Mouse (Mus musculus) limb, embryonic 14.5 days (tissue): ENCODE data around the gene Nhej1. TPM values are rescaled to one million over a fixed set of nuclear protein-coding genes. Genes with fewer than 3 reads are reported as not detected.
A peak's percentile ranks its signal among the peaks of the same experiment; 100 is the strongest.

Experiments used
- ATAC-seq: fragments of 200-750 bp; cut with Nextera tagmentation; 2 replicates; pipeline ENCODE4 v1.8.0; 2017; ENCODE audit warnings: low read depth, moderate number of reproducible peaks, moderate TSS enrichment; ENCODE audit not compliant: low FRiP score
- DNase-seq: peaks from one replicate; pipeline ENCODE4 v3.0.0-alpha.2; 2015; ENCODE audit warnings: low spot score
- H3K27ac ChIP-seq: fragments of 300-500 bp; sonication (generic); replicated peaks from 2 replicates; pipeline ENCODE4 v1.5.1; 2014; ENCODE audit warnings: low read depth, mild to moderate bottlenecking, low read length, moderate library complexity, mixed read lengths
- H3K27me3 ChIP-seq: fragments of 300-500 bp; sonication (generic); 2 replicates; pipeline ENCODE4 v1.6.1; 2014; ENCODE audit warnings: low read length, mixed read lengths; ENCODE audit not compliant: control insufficient read depth, insufficient read depth
- H3K36me3 ChIP-seq: fragments of 300-500 bp; sonication (generic); 2 replicates; pipeline ENCODE4 v1.6.1; 2014; ENCODE audit warnings: mild to moderate bottlenecking, low read length, moderate library complexity, mixed read lengths; ENCODE audit not compliant: control insufficient read depth, insufficient read depth
- H3K4me1 ChIP-seq: fragments of 300-500 bp; sonication (generic); 2 replicates; pipeline ENCODE4 v1.6.1; 2014; ENCODE audit warnings: antibody characterized with exemption, low read length, mixed read lengths; ENCODE audit not compliant: control insufficient read depth, insufficient read depth
- H3K4me2 ChIP-seq: fragments of 300-500 bp; sonication (generic); replicated peaks from 2 replicates; pipeline ENCODE4 v1.6.1; 2014; ENCODE audit warnings: low read depth, mild to moderate bottlenecking, low read length, moderate library complexity; ENCODE audit not compliant: severe bottlenecking
- H3K4me3 ChIP-seq: fragments of 300-500 bp; sonication (generic); replicated peaks from 2 replicates; pipeline ENCODE4 v1.5.1; 2014; ENCODE audit warnings: low read length
- H3K9ac ChIP-seq: fragments of 300-500 bp; sonication (generic); 2 replicates; pipeline ENCODE4 v1.6.1; 2014; ENCODE audit warnings: mild to moderate bottlenecking, low read depth, low read length, moderate library complexity; ENCODE audit not compliant: severe bottlenecking
- H3K9me3 ChIP-seq: fragments of 300-500 bp; sonication (generic); 2 replicates; pipeline ENCODE4 v1.6.1; 2016; ENCODE audit warnings: low read length; ENCODE audit not compliant: control insufficient read depth
- POLR2A ChIP-seq: fragments of 200-500 bp; IDR thresholded peaks from 2 replicates; pipeline ENCODE4 v1.8.0; 2012; ENCODE audit warnings: inconsistent platforms, mild to moderate bottlenecking, moderate library complexity, borderline replicate concordance; ENCODE audit not compliant: insufficient read depth, insufficient read length; ENCODE audit errors: extremely low read depth
- WGBS: fragments of 180-500 bp; shearing (Covaris S2); extraction: QIAGEN DNeasy Blood & Tissue Kit; methylation state at CpG from one replicate; pipeline ENCODE4 v1.1.7; 2014; 5-methylcytosine and 5-hydroxymethylcytosine counted together
- polyA plus RNA-seq, 2 experiments: library from polyadenylated mRNA; depleted of rRNA in 1 of 2; stranded (reverse) in 1 of 2; unstranded in 1 of 2; fragments of >200 nt; fragmentation: Nextera tagmentation in 1 of 2; extraction: Ambion mirVana in 1 of 2; gene quantifications; 2 replicates each; pipeline versions ENCODE4 v1.2.1 to v1.2.3; 2012 to 2014

Gene Nhej1
- polyA plus RNA-seq, 2 experiments: 4.8 to 7.8 TPM

DNA sequence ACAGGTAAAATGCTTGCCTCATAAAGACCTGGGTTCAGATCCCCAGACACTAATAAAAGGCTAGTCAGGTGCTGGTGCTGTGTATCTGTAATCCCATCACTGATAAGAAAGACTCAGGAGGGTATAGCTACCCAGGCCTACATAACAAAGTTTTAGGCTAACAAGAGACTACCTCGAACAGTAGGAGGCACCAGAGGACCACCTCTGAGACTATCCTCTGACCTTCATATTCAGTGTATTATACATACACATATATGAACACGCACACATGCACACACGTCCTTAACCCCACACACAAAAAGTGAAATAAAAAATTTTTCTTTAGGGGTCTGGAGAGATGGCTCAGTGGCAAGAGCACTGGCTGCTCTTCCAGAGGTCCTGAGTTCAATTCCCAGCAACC is 2.8 kb downstream of the Nhej1 start:
- no peak overlapping the region for H3K4me2 ChIP-seq
- H3K4me1 ChIP-seq: 0 out of 2 replicates have a peak, but pooled peaks cover 5% of the 10 kb centered on the region
- H3K27me3 ChIP-seq: no peaks in the 10 kb centered on the region
- ATAC-seq (no peak), DNase-seq (no peak)
- H3K9ac ChIP-seq: no peak overlapping the region
- H3K36me3 ChIP-seq: no peaks in the 10 kb centered on the region
- H3K9me3 ChIP-seq: no peaks in the 10 kb centered on the region
- WGBS: 79% methylated on average over 3 of the region's 3 CpGs
- H3K4me3 ChIP-seq: no peak overlapping the region
- TF ChIP-seq POLR2A: no peak
- no peak overlapping the region for H3K27ac ChIP-seq

- Histone ChIP-seq H3K4me1 (no peaks in the 10 kb centered on the region), H3K27me3 (no peaks in the 10 kb centered on the region), H3K27ac (no peak overlapping the region), H3K9ac (no peak overlapping the region), H3K4me3 (no peak overlapping the region), H3K4me2 (no peak overlapping the region), H3K36me3 (no peaks in the 10 kb centered on the region), H3K9me3 (no peaks in the 10 kb centered on the region)
- DNase-seq: peak; percentile 44
- no peak for TF ChIP-seq POLR2A
- 29% methylated on average over 4 of the region's 4 CpGs for WGBS
- ATAC-seq: no peak
These were observed 72.9 kb downstream of the Nhej1 start for GRCm38 (mm10) chr1:75052091-75052490.

- ATAC-seq (no peak), DNase-seq (no peak)
- no peaks in the 10 kb centered on the region for H3K9me3 ChIP-seq
- no peaks in the 10 kb centered on the region for H3K4me1 ChIP-seq
- no peak for TF ChIP-seq POLR2A
- H3K4me2 ChIP-seq: no peak overlapping the region
- H3K4me3 ChIP-seq: no peak overlapping the region
- WGBS: 76% methylated on average over 7 of the region's 7 CpGs
- no peaks in the 10 kb centered on the region for H3K36me3 ChIP-seq
- no peak overlapping the region for H3K27ac ChIP-seq
- no peaks in the 10 kb centered on the region for H3K27me3 ChIP-seq
- H3K9ac ChIP-seq: no peak overlapping the region
These were observed 73.6 kb downstream of the Nhej1 start for GRCm38 (mm10) chr1:75051428-75051827.

DNA sequence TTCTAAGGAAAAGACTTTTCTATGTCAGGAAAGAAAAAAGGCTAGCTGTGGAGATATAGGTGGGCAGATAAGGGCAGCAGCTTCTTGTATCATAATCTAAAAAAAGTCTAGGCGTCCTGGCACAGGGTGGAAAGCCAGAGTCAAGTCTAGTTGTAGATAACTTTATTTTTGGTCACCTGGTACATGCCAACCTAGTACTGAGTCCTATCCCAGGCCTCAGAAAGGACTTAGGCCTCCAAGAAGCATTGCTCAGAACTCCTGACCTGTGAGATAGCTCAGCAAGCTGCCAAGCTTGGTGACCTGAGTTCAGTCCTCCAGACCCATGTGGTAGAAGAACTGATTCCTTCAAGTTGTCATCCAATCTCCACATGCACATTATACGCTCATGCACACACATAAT is 76.4 kb downstream of the Nhej1 start:
- no peak for ATAC-seq
- Histone ChIP-seq H3K36me3 (no peaks in the 10 kb centered on the region), H3K27ac (no peak overlapping the region), H3K4me1 (no peaks in the 10 kb centered on the region), H3K9ac (no peak overlapping the region), H3K4me2 (no peak overlapping the region), H3K4me3 (no peak overlapping the region), H3K9me3 (no peaks in the 10 kb centered on the region), H3K27me3 (no peaks in the 10 kb centered on the region)
- WGBS: 80% methylated on average over 2 of the region's 2 CpGs
- no peak for DNase-seq
- TF ChIP-seq POLR2A: no peak

DNA sequence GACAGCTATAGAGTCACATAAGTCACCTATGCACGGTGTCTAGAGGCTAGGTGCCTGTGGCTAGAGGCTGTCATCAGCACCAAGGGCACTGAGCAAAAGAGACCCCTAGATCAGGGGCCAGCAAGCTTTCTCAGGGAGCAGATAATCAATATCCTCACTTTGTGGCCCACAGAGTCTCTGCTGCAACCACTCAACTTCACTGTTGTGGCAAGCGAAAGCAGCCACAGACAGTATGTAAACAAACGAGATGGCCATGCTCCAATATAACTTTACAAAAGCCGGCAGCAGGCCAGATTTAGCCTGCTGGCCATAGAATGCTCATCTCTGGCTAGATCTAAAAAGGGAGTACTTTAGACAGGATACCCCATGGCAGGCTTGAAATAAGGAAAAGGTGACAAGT is 77.0 kb downstream of the Nhej1 start:
- no peak overlapping the region for H3K4me3 ChIP-seq
- no peak overlapping the region for H3K9ac ChIP-seq
- H3K27me3 ChIP-seq: no peaks in the 10 kb centered on the region
- H3K4me1 ChIP-seq: no peaks in the 10 kb centered on the region
- H3K27ac ChIP-seq: no peak overlapping the region
- no peaks in the 10 kb centered on the region for H3K36me3 ChIP-seq
- 59% methylated on average over 4 of the region's 4 CpGs for WGBS
- H3K4me2 ChIP-seq: no peak overlapping the region
- ATAC-seq (no peak), DNase-seq (no peak)
- H3K9me3 ChIP-seq: no peaks in the 10 kb centered on the region
- no peak for TF ChIP-seq POLR2A

GRCm38 (mm10) chr1:75040429-75040828 is 84.6 kb downstream of the Nhej1 start:
- no peak overlapping the region for H3K4me2 ChIP-seq
- no peaks in the 10 kb centered on the region for H3K27me3 ChIP-seq
- DNase-seq (no peak), ATAC-seq (no peak)
- TF ChIP-seq POLR2A: no peak
- H3K9me3 ChIP-seq: no peaks in the 10 kb centered on the region
- H3K36me3 ChIP-seq: no peaks in the 10 kb centered on the region
- H3K4me1 ChIP-seq: no peaks in the 10 kb centered on the region
- no peak overlapping the region for H3K4me3 ChIP-seq
- WGBS: 25% methylated on average over 7 of the region's 7 CpGs
- no peak overlapping the region for H3K9ac ChIP-seq
- no peak overlapping the region for H3K27ac ChIP-seq
